Mouse (Mus musculus) heart, embryonic 16.5 days (tissue): ENCODE results near the gene Rnf115. TPM values are rescaled to one million over a fixed set of nuclear protein-coding genes. Genes with fewer than 3 reads are reported as not detected.
"Not testable (repeated sequence)": the region's sequence is repeated elsewhere in the genome, so short reads cannot be mapped to it uniquely, and the experiment has no call there.

ENCODE experiments used
- ATAC-seq: fragments of 200-750 bp; cut with Nextera tagmentation; replicated peaks from 2 replicates; pipeline ENCODE4 v1.8.0; 2017; ENCODE audit warnings: moderate number of reproducible peaks; ENCODE audit not compliant: insufficient read depth, low FRiP score; ENCODE audit errors: extremely low read depth
- H3K27ac ChIP-seq: fragments of 300-500 bp; sonication (generic); 2 replicates; pipeline ENCODE4 v1.5.1; 2014; ENCODE audit warnings: mild to moderate bottlenecking, low read length, control low read depth, moderate library complexity
- H3K27me3 ChIP-seq: fragments of 300-500 bp; sonication (generic); 2 replicates; pipeline ENCODE4 v1.6.1; 2014; ENCODE audit warnings: low read length, mixed read lengths; ENCODE audit not compliant: control insufficient read depth, insufficient read depth
- H3K36me3 ChIP-seq: fragments of 300-500 bp; sonication (generic); 2 replicates; pipeline ENCODE4 v1.6.1; 2014; ENCODE audit not compliant: control insufficient read depth, insufficient read depth
- H3K4me1 ChIP-seq: fragments of 300-500 bp; sonication (generic); 2 replicates; pipeline ENCODE4 v1.6.1; 2014; ENCODE audit warnings: low read length, mixed read lengths; ENCODE audit not compliant: control insufficient read depth, insufficient read depth
- H3K4me2 ChIP-seq: fragments of 300-500 bp; sonication (generic); 2 replicates; pipeline ENCODE4 v1.6.1; 2014; ENCODE audit warnings: low read depth, mild to moderate bottlenecking, control low read depth, low read length
- H3K4me3 ChIP-seq: fragments of 300-500 bp; sonication (generic); 2 replicates; pipeline ENCODE4 v1.5.1; 2014; ENCODE audit warnings: mild to moderate bottlenecking, control low read depth, low read length
- H3K9ac ChIP-seq: fragments of 300-500 bp; sonication (generic); 2 replicates; pipeline ENCODE4 v1.6.1; 2014; ENCODE audit warnings: low read length, control low read depth
- H3K9me3 ChIP-seq: fragments of 300-500 bp; sonication (generic); replicated peaks from 2 replicates; pipeline ENCODE4 v1.6.1; 2016; ENCODE audit warnings: low read length; ENCODE audit not compliant: control insufficient read depth
- WGBS: fragments of 180-500 bp; shearing (Covaris S2); extraction: QIAGEN DNeasy Blood & Tissue Kit; methylation state at CpG from one replicate; pipeline ENCODE4 v1.1.7; 2014; 5-methylcytosine and 5-hydroxymethylcytosine counted together
- polyA plus RNA-seq: library from polyadenylated mRNA; unstranded; fragments of >200 nt; fragmentation: Nextera tagmentation; extraction: Ambion mirVana; gene quantifications from 2 replicates; pipeline ENCODE4 v1.2.1, GENCODE M21; 2015

The Rnf115 gene
- polyA plus RNA-seq, result 36.9 and 39.7 TPM in 2 replicates

GRCm38 (mm10) chr3:96727343-96727827 is at the start of gene Rnf115, which contains the start of gene Polr3c:
Gene Rnf115 (plus strand): TSS chr3:96727664.
Gene Polr3c (minus strand): TSS chr3:96727628.
- no peaks in the 10 kb centered on the region for H3K9me3 ChIP-seq
- no peaks in the 10 kb centered on the region for H3K27me3 ChIP-seq
- H3K27ac ChIP-seq, result peak within 1 kb of the TSS; percentile 88
- peak within 1 kb of the TSS; percentile 91 for H3K9ac ChIP-seq
- H3K4me2 ChIP-seq, result peak within 1 kb of the TSS; percentile 74
- peaks cover 25% of the 10 kb centered on the region for H3K4me1 ChIP-seq
- peak; percentile 99 for ATAC-seq
- 0% methylated on average over 48 of the region's 52 CpGs for WGBS
- peak within 1 kb of the TSS; percentile 90 for H3K4me3 ChIP-seq
- no peaks in the 10 kb centered on the region for H3K36me3 ChIP-seq

GRCm38 (mm10) chr3:96678456-96678855 is 49.0 kb upstream of the Rnf115 start:
- ATAC-seq, result no peak

GRCm38 (mm10) chr3:96679159-96679674 is 48.2 kb upstream of the Rnf115 start:
- H3K27ac ChIP-seq, result no peak overlapping the region
- H3K9me3 ChIP-seq, result no peaks in the 10 kb centered on the region
- H3K4me2 ChIP-seq, result no peak overlapping the region
- 21% methylated on average over 5 of the region's 5 CpGs for WGBS
- H3K4me1 ChIP-seq, result no peaks in the 10 kb centered on the region
- H3K9ac ChIP-seq, result no peak overlapping the region
- H3K4me3 ChIP-seq, result no peak overlapping the region
- peaks cover 11% of the 10 kb centered on the region; the same call in 1 of the 2 replicates for H3K27me3 ChIP-seq
- no peaks in the 10 kb centered on the region for H3K36me3 ChIP-seq
- no peak for ATAC-seq

More at GRCm38 (mm10) chr3:96678456-96678855, 49.0 kb upstream of the Rnf115 start:
- WGBS, result 56% methylated on average over 7 of the region's 7 CpGs
- Histone ChIP-seq H3K36me3 (no peaks in the 10 kb centered on the region), H3K27ac (no peak overlapping the region), H3K27me3 (peaks cover 5% of the 10 kb centered on the region; the same call in 1 of the 2 replicates), H3K4me1 (no peaks in the 10 kb centered on the region), H3K9me3 (no peaks in the 10 kb centered on the region), H3K4me3 (no peak overlapping the region), H3K9ac (no peak overlapping the region), H3K4me2 (no peak overlapping the region)

DNA sequence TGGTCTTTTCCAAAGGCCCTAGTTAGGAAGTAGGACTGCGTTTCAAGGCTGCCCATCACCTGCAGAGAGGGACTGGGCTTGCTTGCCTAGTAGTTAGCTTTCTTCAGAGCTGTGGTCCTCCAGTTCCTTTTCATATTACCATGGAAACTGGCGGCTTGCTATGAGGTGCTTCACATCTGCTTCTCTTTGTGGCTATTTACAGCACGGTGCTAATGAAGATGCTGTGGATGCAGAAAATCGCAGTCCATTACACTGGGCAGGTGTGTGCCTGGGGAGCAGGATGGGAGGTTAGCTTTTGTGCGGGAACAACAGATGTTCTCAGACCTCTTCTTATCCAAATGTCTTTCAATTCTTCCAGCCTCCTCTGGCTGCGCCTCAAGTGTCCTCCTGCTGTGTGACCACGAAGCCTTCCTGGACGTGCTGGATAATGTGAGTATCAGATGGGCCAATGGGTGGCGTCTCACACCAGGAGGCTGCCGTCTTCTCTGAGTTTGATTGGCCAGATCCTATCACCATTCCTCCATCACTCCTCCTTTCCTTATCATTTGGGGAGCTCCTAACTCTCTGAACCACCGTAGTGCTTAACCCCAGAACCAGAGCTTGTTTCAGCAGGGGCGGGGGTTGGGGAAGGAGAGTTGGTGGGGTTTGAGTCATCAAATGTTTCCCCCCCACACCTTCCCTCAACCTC is 47.1 kb upstream of the Rnf115 start:
- Histone ChIP-seq H3K4me2 (no peak overlapping the region), H3K27ac (no peak overlapping the region), H3K9ac (no peak overlapping the region), H3K4me3 (no peak overlapping the region), H3K27me3 (peaks cover 14% of the 10 kb centered on the region; the same call in 1 of the 2 replicates), H3K4me1 (peaks cover 6% of the 10 kb centered on the region; the same call in 1 of the 2 replicates), H3K9me3 (no peaks in the 10 kb centered on the region), H3K36me3 (no peaks in the 10 kb centered on the region)
- no peak for ATAC-seq
- 27% methylated on average over 12 of the region's 12 CpGs for WGBS

DNA sequence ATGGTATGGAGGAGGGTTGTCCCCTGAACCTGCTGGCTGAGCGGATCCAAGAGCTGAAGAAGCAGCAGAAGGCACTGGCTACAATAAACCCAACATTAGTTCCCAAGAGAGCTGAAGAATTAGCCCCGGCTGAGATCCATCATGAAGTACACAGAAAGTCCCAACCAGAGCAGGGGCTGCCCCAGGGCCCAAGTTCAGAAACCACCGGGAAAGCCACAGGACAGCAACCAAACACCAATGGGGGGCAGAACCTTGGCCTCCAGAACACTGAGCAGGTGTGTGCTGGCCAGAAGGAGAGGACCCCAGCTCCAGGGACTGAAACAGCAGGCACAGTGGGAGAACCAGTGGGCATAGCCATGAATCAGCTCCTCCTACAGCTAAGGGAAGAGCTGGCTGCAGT is 44.0 kb upstream of the Rnf115 start:
- no peaks in the 10 kb centered on the region for H3K36me3 ChIP-seq
- H3K9ac ChIP-seq, result no peak overlapping the region
- no peak overlapping the region for H3K4me3 ChIP-seq
- 84% methylated on average over 3 of the region's 3 CpGs for WGBS
- H3K4me1 ChIP-seq, result peaks cover 6% of the 10 kb centered on the region; the same call in 1 of the 2 replicates
- no peak overlapping the region for H3K4me2 ChIP-seq
- no peaks in the 10 kb centered on the region for H3K9me3 ChIP-seq
- no peak for ATAC-seq
- H3K27ac ChIP-seq, result no peak overlapping the region
- peaks cover 12% of the 10 kb centered on the region; the same call in 1 of the 2 replicates for H3K27me3 ChIP-seq

DNA sequence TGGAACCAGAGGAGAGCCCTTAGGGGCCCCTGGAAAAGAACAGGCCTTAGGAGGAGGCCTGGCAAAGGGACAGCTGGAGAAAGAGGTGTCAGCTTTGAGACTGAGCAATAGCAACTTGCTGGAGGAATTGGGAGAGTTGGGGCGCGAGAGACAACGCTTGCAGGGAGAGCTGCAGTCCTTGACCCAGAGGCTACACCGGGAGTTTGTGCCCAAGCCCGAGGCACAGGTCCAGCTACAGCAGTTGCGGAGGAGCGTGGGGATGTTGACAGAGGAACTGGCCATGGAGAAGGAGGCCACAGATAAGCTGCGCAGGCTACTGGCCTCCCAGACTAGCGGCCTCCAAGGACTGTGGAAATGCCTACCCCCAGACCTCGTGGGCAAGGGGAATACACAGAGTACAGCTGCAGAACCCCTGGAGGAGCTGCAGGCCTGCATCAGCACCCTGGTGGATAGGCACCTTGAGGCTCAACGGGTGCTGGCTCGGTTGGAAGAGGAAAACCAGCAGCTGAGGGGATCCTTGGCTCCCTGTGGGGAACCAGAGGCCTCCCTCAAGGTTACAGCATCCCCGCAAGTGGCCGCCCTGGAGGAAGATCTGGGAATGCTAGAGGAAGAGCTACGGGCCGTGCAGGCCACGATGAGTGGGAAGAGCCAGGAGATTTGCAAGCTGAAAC is 43.2 kb upstream of the Rnf115 start:
- H3K27me3 ChIP-seq, result peaks cover 12% of the 10 kb centered on the region; the same call in 1 of the 2 replicates
- no peaks in the 10 kb centered on the region for H3K9me3 ChIP-seq
- no peak overlapping the region for H3K27ac ChIP-seq
- H3K9ac ChIP-seq, result peak overlapping the region; percentile 63
- WGBS, result 45% methylated on average over 17 of the region's 17 CpGs
- peaks cover 6% of the 10 kb centered on the region; the same call in 1 of the 2 replicates for H3K4me1 ChIP-seq
- no peak for ATAC-seq
- peak overlapping the region; percentile 69 for H3K4me2 ChIP-seq
- H3K36me3 ChIP-seq, result no peaks in the 10 kb centered on the region
- peak overlapping the region; percentile 45 for H3K4me3 ChIP-seq

GRCm38 (mm10) chr3:96684822-96685156 is 42.7 kb upstream of the Rnf115 start:
- Histone ChIP-seq H3K4me2 (peak overlapping the region; percentile 69), H3K36me3 (no peaks in the 10 kb centered on the region), H3K9ac (peak overlapping the region; percentile 63), H3K4me3 (peak overlapping the region; percentile 45), H3K27me3 (peaks cover 12% of the 10 kb centered on the region; the same call in 1 of the 2 replicates), H3K27ac (no peak overlapping the region), H3K4me1 (peaks cover 6% of the 10 kb centered on the region; the same call in 1 of the 2 replicates), H3K9me3 (no peaks in the 10 kb centered on the region)
- 6% methylated on average over 28 of the region's 28 CpGs for WGBS
- no peak for ATAC-seq

DNA sequence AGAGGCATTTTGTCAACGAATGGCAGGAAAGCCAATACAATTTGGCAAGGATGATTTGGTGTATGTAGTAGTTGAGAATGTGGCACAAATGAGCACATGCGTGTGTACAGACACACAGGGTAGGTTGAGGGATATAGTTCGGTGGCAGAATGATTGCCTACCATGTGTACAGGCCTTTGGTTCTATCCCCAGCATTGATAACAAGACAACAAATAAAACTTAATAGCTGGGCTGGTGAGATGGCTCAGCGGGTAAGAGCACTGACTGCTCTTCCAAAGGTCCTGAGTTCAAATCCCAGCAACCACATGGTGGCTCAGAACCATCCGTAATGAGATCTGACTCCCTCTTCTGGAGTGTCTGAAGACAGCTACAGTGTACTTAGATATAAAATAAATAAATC is 41.4 kb upstream of the Rnf115 start:
- H3K27me3 ChIP-seq, result peaks cover 12% of the 10 kb centered on the region; the same call in 1 of the 2 replicates
- 89% methylated on average over 5 of the region's 5 CpGs for WGBS
- H3K27ac ChIP-seq, H3K4me1 ChIP-seq, H3K9me3 ChIP-seq, H3K4me3 ChIP-seq, H3K4me2 ChIP-seq, H3K36me3 ChIP-seq, ATAC-seq, H3K9ac ChIP-seq: not testable (repeated sequence)
